Mouse (Mus musculus): Measurements from ENCODE around the gene Ramp3.

The Ramp3 gene

DNA sequence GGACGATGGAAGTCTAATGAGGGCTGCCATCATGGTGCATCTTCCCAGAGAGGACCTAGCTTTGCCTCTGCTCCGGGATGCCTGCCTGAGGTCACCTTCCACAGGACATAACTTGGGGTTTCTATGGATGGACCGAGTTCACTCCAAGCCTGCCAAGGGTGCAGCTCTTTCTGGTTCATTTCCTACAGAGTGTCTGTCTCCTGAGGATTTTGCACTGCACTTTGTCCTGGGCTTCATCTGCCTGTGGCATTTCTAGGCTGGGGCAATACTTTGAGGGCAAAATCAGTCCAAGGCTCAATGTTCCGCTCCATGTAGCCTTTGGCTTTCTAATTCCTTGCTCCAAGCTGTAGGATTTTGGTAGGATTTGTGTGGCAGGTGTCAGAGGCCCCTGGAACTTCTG, 12.5 kb downstream of the Ramp3 start:
- DNase-seq = no peak

- DNase-seq = no peak
Measured at GRCm38 (mm10) chr11:6674701-6675100, 16.4 kb downstream of the Ramp3 start.

DNA sequence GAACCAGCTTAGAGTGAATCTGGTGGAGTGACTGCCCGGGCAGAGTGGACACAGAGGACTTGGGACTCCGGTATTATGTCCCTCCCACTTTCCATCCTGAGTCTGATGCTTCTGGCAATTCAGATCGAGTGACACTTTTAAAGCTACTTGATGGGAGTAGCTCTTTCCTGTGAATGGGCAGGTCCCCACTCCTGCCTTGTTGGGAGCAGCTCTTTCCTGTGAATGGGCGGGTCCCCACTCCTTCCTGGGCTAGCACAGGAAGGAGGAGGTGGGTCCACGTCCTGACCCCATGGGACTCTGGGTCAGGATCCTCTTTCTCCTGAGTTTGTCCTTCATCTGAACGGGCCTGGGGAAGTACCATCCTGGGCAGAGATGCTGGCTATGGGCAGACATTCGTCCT, 17.1 kb downstream of the Ramp3 start:
- DNase-seq = no peak

- DNase-seq = no peak
Measured at GRCm38 (mm10) chr11:6676641-6677040, 18.3 kb downstream of the Ramp3 start.

GRCm38 (mm10) chr11:6677530-6677929, 19.2 kb downstream of the Ramp3 start:
- peak; percentile 11 for DNase-seq

DNA sequence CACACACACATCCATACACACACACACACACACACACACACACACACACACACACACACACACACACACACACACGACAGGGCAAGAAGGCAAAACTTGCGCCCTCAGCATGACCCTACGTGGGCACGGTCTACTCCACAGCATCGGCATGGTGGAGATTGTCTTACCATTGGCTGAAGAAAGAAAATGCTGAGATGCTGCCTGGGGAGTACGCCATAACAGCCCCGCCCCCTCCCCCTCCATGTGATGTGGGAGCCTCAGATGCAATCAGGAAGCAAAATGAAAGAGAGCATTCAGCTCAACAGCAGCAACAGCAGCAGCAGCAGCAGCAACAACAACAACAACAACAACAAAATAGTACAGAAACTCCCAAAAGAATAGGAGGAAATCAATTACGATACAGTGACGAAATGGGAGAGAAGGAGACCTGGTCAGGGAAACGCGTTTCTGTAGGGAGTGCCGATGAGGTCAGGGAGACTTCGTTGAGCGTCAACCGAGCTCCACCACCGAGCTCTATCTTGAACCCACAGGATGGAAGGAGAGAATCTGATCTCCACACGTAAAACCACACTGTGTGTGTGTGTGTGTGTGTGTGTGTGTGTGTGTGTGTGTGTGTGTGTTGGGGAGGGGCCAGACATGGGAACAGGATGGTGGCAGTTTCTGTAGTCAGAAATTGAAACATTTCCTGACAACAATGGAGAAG, 21.5 kb downstream of the Ramp3 start:
- peak; percentile 9 for DNase-seq

GRCm38 (mm10) chr11:6680397-6680818, 22.1 kb downstream of the Ramp3 start:
- DNase-seq = peak; percentile 56

DNA sequence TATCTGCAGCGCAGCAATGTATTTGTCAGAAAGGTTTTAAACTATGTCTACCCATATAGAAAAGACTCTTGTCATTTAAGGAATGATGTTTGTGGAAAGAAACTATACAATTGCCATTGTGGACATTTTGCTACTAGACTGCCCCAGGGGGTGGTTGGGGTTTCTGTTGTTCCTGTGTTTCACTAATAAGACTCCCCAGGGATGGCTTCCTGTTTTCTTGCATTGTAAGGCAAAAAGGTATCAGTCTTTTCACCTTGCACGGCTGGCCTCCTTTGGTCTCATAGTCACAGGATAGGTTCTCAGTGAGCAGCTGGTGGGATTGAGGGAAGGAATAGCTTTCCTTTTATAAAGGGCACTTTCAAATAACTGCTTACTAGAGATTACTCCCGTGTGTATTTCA, 26.4 kb downstream of the Ramp3 start:
- no peak for DNase-seq

- no peak for DNase-seq
Measured at GRCm38 (mm10) chr11:6688888-6689287, 30.6 kb downstream of the Ramp3 start.

GRCm38 (mm10) chr11:6692341-6692740, 34.0 kb downstream of the Ramp3 start:
- DNase-seq = no peak

DNA sequence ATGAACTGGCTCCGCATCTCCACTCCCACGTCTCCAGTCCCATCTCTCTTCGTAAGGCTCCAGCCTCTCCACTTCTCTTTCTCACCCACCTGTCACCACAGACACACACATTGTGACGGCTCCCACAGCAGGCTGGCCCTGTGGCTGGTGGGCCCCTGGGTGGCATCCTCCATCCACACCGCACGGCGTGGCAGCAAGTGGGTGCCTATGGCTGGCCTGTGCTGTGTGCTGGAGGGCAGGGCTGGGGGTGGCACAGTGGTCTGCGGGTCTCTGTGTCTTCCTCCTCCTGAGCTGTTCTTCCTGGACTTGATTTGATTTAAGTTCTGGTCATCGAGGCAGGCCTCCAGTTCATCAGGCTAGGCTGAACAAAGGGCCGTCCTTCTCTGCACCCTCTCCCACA, 35.8 kb downstream of the Ramp3 start:
- no peak for DNase-seq

DNA sequence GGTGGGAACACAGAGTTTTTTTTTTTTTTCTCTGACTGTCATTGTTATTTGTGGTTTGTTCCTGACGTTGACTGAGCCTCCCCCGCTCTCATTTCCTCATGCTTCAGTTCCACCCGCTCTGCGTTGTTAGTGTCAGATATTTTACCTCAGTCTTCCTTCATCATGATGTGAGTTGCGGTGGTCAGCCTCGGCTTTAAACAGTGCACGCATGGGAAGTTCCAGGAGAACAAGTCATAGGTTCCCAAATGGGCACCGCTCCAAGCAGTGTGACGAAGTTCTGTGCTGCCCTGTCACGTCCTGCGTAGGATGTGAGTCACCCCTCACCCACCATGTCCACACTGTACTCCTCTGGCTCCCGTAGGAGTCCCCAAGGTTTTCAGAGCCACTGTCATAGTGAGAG, 36.9 kb downstream of the Ramp3 start:
- peak; percentile 38 for DNase-seq

DNA sequence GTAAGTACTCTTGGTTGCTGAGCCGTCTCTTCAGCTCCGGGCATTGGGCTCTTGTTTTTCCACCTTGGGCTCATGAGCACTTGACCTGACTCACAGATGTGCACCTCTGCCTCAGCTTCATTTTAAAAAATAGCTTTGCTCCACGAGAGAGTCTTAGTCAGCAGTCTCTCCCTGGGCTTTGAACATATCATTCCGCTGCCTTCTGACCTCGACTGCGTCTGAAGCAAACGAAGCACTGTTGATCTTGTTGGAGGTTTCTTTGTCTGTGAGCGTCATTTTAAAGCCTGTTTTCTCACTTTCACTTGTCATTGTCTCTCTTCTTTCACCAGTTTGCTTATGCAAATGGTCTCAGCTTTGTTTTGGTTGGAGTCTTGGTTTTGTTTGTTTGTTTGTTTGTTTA, 38.2 kb downstream of the Ramp3 start:
- DNase-seq = no peak

DNA sequence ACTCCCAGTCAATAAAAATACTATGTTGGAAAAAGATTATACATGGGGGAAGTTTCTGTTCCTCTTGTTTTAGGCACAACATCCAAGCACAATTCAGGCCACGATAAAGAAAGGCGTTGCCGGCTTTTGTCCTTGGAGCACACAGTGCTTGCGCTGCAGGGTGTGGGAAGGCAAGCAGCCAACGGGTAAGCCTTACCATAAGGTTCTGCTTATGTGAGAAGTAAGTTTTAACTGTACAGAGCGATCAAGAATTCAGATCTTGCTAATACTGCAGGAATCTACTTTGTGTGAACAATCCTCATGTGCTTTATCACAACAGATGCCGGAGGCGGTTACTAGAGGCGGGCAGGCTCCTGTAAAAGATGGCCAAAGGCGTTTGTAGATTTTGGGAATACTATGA, 39.4 kb downstream of the Ramp3 start:
- DNase-seq = no peak

- DNase-seq = no peak
Measured at GRCm38 (mm10) chr11:6698281-6698680, 40.0 kb downstream of the Ramp3 start.

DNA sequence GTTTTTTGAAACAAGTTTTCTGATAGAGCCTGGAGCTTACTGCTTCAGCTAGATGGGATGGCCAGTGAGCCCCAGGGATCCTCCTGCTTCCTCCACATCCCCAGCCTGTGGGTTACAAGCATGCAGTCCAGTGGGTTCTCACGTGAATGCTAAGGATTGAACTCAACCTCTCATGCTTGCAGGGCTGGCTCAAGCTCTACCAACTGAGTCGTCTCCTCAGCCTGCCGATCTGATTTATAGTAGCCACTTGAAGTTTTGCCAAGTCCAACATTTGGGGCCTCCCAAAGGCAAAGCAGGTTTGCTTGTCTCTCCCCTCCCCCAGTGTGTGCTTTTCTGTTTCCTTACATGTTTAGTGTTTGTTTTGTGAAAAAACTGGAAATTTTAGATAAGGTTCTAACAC, 43.9 kb downstream of the Ramp3 start:
- no peak for DNase-seq

GRCm38 (mm10) chr11:6704851-6705250, 46.5 kb downstream of the Ramp3 start:
- no peak for DNase-seq

DNA sequence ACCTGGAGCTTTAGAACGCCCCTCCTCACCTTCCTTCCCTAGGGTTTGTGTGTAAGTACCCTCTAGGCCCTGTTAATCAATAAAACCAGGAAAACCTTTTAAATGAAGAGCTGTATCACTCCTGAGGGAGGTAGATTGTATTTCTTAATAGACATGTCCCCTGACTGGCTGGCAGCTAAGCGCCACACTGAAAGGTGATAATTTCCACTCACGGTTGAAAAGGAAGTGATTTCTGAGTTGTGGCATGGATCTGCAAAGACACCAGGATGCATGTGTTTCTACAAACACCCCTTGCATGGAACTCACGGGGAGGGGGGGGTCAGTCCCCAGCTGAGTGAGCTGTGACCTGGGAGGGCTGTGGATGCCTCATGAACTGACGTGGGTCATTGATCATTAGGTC, 47.2 kb downstream of the Ramp3 start:
- DNase-seq = no peak

- DNase-seq = no peak
Measured at GRCm38 (mm10) chr11:6706796-6707195, 48.5 kb downstream of the Ramp3 start.

DNA sequence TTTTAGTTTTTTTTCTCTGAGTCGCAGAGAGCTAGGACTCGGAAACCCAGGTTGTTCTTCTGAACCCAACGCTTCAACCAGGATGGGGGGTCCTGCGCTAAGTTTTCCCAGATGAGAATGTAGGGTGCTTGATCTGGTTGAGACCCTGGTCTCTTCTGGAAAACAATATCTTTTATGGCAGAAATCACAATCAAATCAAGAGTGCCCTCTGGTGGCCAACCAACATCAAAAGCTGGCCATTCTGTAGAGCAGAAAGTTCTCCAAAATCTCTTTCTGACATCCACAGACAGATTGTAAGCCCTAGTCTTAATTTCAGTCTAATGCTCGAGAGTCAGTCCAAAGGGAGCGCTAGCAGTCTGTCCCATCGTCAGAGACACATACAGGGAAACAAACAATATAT, 50.1 kb downstream of the Ramp3 start:
- DNase-seq = no peak

DNA sequence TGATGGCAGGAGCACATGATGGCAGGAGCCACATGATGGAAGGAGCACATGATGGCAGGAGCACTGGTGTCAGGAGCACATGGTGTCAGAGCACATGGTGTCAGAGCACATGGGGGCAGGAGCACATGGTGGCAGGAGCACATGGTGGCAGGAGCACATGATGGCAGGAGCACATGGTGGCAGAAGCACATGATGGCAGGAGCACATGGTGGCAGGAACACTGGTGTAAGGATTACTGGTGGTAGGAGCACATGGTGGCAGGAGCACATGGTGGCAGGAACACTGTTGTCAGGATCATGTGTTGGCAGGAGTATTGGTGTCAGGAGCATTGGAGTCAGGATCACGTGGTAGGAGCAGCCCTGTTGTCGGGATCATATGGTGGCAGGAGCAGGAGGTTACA, 52.1 kb downstream of the Ramp3 start:
- DNase-seq = no peak

GRCm38 (mm10) chr11:6720746-6721145, 62.4 kb downstream of the Ramp3 start:
- no peak for DNase-seq

- DNase-seq = no peak
Measured at GRCm38 (mm10) chr11:6726921-6727320, 68.6 kb downstream of the Ramp3 start.

All from lung, postnatal 14 days (tissue).